Mouse (Mus musculus): Measurements from ENCODE around the gene Dapk1.

DNA sequence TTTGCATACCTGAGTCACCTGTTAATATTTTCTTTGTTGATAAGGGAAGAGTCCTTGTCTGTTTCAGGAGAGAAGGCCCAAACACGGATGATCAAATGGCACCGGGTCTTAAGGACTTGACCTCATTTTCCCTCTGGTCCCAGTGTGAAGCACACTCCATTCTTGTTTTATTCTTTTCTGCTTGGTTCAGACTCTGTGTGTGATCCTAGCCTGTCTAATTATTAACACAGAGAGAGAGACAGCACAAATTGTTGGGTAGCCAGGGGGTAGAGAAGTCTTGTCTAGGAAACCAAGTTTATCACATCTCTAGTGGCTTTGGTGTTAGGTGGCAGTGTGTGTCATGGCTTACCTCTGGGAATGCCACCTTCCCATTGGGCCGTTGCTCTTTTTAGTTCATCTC, 62.3 kb downstream of the Dapk1 start:
- TF ChIP-seq POLR2A (IDR thresholded peaks at IDR 0.05; ENCODE audit: borderline replicate concordance, low read depth, low read length) (no peak), CTCF (IDR thresholded peaks at IDR 0.05; ENCODE audit: low read depth, low read length) (no peak)
